Mouse (Mus musculus) left cerebral cortex, postnatal 36 days (tissue): Measurements from ENCODE around the gene Fcer1g. TPM values are rescaled to one million over a fixed set of nuclear protein-coding genes. Genes with fewer than 3 reads are reported as not detected.

Experiments
- DNase-seq, 2 experiments: peaks; one replicate each; pipeline ENCODE4 v3.0.0; 2021 to 2022; ENCODE audit warnings: low spot score in 2 of 2, mixed read lengths in 1 of 2
- intact Hi-C: fragments of 180-260 bp; cut with DNase I; formaldehyde crosslinking; loops from one replicate; pipeline ENCODE4 v1.15.1; 2025
- total RNA-seq, 2 experiments: library from RNA; stranded (reverse); gene quantifications; 2 replicates each; pipeline ENCODE4 v1.2.3; 2021

Fcer1g gene
- total RNA-seq, 2 experiments from 2014 or later: 13.5 to 13.8 TPM

- intact Hi-C loops: loop anchor here (5.0 kb wide), 1 partner anchor 43 kb away; the partner anchor contains the start of genes Mpz and Sdhc
- DNase-seq: no peak
Observed at GRCm38 (mm10) chr1:171195046-171195822, 38.9 kb downstream of the Fcer1g start.

DNA sequence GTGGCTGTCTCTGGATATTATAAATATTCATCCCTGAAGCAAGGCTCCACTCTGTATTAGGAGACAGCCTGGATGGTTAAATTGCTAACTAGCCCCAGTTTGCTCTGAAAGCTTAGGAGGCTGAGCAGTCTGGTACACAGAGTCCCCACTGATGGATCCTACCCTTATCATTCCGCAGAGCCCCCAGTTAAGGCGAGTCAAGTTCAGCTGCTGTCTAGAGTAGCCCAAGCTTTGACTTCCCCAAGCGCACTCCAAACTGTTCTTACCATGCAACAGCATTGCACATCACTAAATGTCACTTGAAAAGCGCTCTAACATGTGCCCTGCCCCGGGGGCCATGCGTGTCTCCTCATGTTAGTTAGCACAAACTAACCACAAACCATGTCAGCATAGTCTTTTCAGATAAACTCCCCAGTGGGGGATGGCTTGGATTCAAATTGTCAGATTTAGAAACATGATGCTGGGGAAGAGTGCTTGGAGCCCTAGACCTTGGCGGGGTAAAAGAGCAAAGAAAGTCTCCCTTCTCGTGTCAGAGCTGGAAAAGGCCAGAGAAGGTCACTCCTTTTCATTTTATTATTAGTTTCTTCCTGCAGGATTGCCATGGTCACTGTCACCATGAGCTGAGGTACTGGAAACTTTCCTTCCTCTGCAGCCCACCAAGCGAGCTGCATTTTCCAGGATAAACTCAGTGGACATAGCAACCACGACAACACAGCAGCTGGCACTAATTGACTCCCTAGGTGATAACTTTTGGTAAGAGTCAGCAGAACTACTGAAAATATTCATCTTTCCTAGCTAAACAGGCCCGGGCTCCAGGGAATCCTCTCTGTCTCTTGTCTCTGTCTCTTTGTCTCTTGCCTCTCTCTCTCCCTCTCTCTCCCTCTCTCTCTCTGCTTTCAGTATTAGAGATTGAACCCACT lies 40.0 kb downstream of the Fcer1g start:
- intact Hi-C loops: no loop called here
- no peak for DNase-seq

DNA sequence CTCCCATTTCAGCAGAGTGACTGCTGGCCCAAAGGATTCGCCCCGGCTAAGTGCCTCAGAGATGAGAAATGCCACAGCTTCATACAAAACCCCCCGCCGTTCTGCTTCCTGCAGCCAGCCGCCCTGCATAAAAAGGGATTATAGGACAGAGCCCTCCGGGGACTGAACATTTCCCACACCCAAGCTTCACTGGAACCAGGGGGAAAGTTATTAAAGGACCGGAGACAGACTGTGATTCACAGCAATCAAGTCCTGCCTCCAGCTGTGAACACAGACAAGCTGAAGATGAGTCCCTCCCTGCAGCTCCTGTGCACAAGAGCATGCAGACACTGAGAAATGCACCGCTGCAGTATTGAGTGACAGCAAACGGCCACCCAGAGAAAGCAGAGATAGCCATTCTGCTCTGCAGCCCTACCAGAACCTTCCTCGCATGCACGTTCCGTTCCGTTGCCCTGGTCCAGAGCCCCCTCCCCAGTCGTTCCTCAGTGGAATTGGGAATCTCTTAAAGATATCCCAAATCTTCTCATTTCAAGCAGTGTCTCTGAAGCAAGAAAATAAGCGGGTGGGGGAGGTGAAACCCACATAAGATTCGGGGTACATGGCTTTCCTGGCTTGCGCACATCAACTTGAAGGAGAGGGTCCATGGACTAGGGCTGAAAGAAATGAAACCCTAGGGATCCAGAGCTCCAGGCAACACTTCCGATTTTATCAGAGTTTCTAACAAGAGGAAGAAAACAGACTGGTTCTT lies 40.9 kb downstream of the Fcer1g start:
- no peak for DNase-seq
- intact Hi-C loops: no loop called here

GRCm38 (mm10) chr1:171192283-171192682 lies 41.9 kb downstream of the Fcer1g start:
- DNase-seq: no peak
- intact Hi-C loops: no loop called here

- intact Hi-C loops: no loop called here
- DNase-seq: no peak
Observed at GRCm38 (mm10) chr1:171190832-171191231, 43.3 kb downstream of the Fcer1g start.

DNA sequence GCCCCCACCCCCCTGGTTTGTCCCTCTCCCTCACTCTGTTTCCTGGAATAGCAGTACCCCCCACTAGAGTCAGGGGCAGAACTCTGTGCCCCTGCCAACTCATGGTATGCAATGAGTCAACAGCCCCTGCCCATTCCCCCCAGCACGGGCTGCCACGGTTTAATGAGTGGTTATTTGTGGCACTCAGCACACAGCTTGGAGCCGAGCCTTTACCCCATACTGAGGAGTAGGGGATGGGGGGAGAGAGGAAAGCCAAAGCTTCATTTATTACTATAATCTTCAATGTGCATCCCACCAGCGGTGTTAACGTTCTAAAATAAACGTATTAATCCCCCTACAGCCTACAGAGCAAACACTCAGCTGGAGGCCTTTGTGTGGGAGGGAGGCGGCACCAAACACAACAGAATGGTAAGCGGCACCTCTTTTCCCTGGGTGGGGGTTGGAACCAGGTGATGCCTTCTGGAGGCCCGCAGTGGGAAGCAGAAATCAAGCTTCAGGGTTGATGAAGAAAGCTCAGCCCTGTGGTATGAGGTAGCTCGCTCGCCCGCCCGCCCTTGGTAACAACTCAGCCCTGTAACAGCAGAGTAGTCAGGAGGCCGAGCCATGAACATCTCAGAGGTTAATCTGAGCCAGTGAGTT lies 44.6 kb downstream of the Fcer1g start:
- intact Hi-C loops: no loop called here
- DNase-seq: no peak

DNA sequence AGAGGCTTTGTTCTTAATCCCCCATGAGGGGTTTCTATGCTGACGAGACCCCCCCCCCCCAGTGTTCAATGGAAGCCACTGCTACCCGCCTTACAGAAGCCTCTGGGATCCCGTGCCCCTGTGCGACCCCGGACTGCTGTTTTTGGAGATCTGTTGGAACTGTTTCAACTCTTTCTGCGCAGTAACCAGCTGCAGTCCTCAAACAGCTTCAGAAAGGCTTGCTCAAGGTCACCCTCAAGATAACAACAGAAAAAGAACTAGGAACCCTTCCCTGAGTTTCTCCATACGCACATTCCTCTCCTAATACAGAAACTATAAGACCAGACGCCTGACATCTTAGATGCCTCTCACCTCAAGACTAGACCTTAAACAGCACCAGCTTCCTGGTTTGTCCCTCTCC lies 45.1 kb downstream of the Fcer1g start:
- no peak for DNase-seq
- intact Hi-C loops: no loop called here

DNA sequence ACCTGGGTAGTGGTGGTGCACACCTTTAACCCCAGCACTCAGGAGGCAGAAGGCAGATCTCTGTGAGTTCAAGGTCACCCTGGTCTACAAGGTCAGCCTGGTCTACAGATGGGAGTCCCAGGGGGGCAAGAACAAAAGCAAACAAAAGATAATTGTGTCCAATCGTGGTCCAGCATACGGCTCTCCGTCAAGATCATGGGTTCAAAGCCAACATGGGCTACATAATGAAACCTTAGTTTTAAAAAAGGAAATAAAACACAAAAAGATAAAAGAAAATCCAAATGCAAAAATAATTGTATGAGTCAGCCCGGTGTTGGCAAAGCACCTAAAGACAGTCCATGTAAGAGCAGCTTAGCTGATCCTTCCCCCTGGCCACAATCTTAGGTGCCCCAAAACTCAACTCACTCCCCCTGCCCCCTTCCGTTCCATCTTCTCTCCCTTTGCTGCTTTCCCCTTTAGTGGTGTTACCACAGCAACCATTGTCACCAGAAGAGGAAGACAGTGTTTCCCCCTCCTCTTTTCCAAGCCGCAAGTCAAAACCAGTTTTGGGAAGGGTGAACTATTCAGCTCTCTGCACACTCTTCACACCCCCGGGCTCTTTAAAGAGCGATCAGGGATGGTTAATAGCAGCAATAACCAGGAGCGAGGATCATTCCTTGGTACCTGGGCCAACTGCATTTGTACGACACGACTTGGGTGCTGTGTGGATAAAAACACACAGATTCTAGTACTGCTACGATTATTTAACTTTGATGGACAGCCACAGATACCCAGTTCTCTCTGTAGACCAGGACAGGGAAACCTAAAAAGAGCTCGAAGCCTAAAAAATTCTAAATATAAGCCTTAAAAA lies 46.1 kb downstream of the Fcer1g start:
- intact Hi-C loops: no loop called here
- DNase-seq: no peak

GRCm38 (mm10) chr1:171185655-171186054 lies 48.5 kb downstream of the Fcer1g start:
- intact Hi-C loops: no loop called here
- no peak for DNase-seq

DNA sequence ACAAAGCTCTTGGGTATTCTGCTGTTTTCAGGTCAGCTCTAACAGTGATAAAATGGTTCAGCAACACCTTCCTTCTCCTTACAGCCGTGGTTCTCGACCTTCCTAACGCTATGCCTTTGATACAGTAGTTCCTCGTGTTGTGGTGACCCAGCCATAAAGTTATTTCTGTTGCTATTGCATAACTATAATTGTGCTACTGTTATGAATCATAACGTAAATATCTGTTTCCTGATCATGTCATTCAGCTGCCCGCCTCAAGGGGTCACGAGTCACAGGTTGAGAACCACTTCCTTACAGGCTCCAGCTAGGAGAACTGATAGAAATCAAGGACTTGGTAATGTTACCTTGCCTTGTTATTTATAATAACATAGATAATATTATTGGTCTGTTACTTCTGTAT lies 49.9 kb downstream of the Fcer1g start:
- intact Hi-C loops: no loop called here
- no peak for DNase-seq

- DNase-seq: no peak
- intact Hi-C loops: no loop called here
Observed at GRCm38 (mm10) chr1:171183620-171184019, 50.5 kb downstream of the Fcer1g start.

GRCm38 (mm10) chr1:171183025-171183424 lies 51.1 kb downstream of the Fcer1g start:
- intact Hi-C loops: no loop called here
- DNase-seq: no peak

Other genes starting within 250 kb of the Fcer1g start
- not detected for gene Fcgr4, start 215.4 kb downstream of the Fcer1g start, total RNA-seq
- 10 to 100 TPM in 1 of 2 experiments, 1 to 10 TPM in 1; 9.0 to 13.6 TPM for gene Fcgr3, start 169.4 kb downstream of the Fcer1g start, total RNA-seq
- gene Cfap126, start 120.4 kb downstream of the Fcer1g start, total RNA-seq: 1 to 10 TPM in 1 of 2 experiments, not detected in 1; 1.1 TPM
- gene Sdhc, start 83.8 kb downstream of the Fcer1g start, total RNA-seq: 100 to 1,000 TPM; 200 to 204 TPM
- not detected for gene Mpz, start 83.7 kb downstream of the Fcer1g start, total RNA-seq
- 100 to 1,000 TPM in 1 of 2 experiments, 10 to 100 TPM in 1; 95.1 to 123 TPM for gene Pcp4l1, start 38.1 kb downstream of the Fcer1g start, total RNA-seq
- gene Nr1i3, start 20.4 kb downstream of the Fcer1g start, total RNA-seq: under 1 TPM in 1 of 2 experiments, not detected in 1; 0.17 TPM
- gene Tomm40l, start 11.9 kb downstream of the Fcer1g start, total RNA-seq: 10 to 100 TPM; 81.7 to 86.7 TPM
- 1 to 10 TPM; 1.8 to 2.3 TPM for gene Apoa2, start 9.3 kb downstream of the Fcer1g start, total RNA-seq
- 10 to 100 TPM; 11.1 to 16.4 TPM for gene Adamts4, start 16.1 kb upstream of the Fcer1g start, total RNA-seq
- 100 to 1,000 TPM; 252 to 309 TPM for gene Ndufs2, start 17.0 kb upstream of the Fcer1g start, total RNA-seq
- gene B4galt3, start 36.0 kb upstream of the Fcer1g start, total RNA-seq: 10 to 100 TPM; 63.6 to 64.6 TPM
- gene Ppox, start 46.8 kb upstream of the Fcer1g start, total RNA-seq: 10 to 100 TPM; 21.7 to 26.6 TPM
- gene Usp21, start 53.6 kb upstream of the Fcer1g start, total RNA-seq: 10 to 100 TPM; 50.9 to 65.6 TPM
- 100 to 1,000 TPM; 107 to 121 TPM for gene Ufc1, start 60.7 kb upstream of the Fcer1g start, total RNA-seq
- 10 to 100 TPM; 36.9 to 41.3 TPM for gene Dedd, start 94.8 kb upstream of the Fcer1g start, total RNA-seq
- gene Nit1, start 111.3 kb upstream of the Fcer1g start, total RNA-seq: 10 to 100 TPM; 39.6 to 48.0 TPM
- 100 to 1,000 TPM; 161 to 185 TPM for gene Pfdn2, start 111.3 kb upstream of the Fcer1g start, total RNA-seq
- 10 to 100 TPM in 1 of 2 experiments, 1 to 10 TPM in 1; 7.9 to 10.9 TPM for gene Klhdc9, start 126.4 kb upstream of the Fcer1g start, total RNA-seq
- gene Nectin4, start 135.7 kb upstream of the Fcer1g start, total RNA-seq: 1 to 10 TPM; 2.3 to 3.9 TPM
- gene Arhgap30, start 154.6 kb upstream of the Fcer1g start, total RNA-seq: 1 to 10 TPM; 1.7 to 1.8 TPM
- 100 to 1,000 TPM; 107 to 113 TPM for gene Usf1, start 176.9 kb upstream of the Fcer1g start, total RNA-seq
- gene Tstd1, start 184.5 kb upstream of the Fcer1g start, total RNA-seq: 1 to 10 TPM; 1.1 to 1.9 TPM
- gene F11r, start 203.2 kb upstream of the Fcer1g start, total RNA-seq: 1 to 10 TPM; 4.9 to 5.3 TPM